Mouse (Mus musculus) Patski (cell line): ENCODE results near the gene Flna. TPM values are rescaled to one million over a fixed set of nuclear protein-coding genes. Genes with fewer than 3 reads are reported as not detected.

Source experiments
- ATAC-seq: fragments of 100-300 bp; one replicate; pipeline ENCODE4 v1.8.0; 2021
- CTCF ChIA-PET: fragments of 350-600 bp; sonication (Branson Sonifier 250); formaldehyde crosslinking; loops from one replicate; lab custom pipeline; 2022; ENCODE audit warnings: inconsistent platforms; lab: Charles Lee
- POLR2A ChIA-PET: fragments of 350-600 bp; sonication (Branson Sonifier 250); formaldehyde crosslinking; loops from one replicate; lab custom pipeline; 2022; ENCODE audit warnings: antibody characterized with exemption, inconsistent platforms; lab: Charles Lee
- DNase-seq: peaks from one replicate; pipeline ENCODE4 v3.0.0-alpha.2; 2011; ENCODE audit warnings: low read depth, low spot score
- H3K27me3 ChIP-seq: fragments of 371-371 bp; one replicate; pipeline ENCODE4 v1.5.1; 2021
- CTCF ChIP-seq: fragments of 100-300 bp; IDR thresholded peaks from one replicate; pipeline ENCODE4 v1.5.1; 2021
- in situ Hi-C: fragments of 300-500 bp; cut with MboI; formaldehyde crosslinking; loops from 3 replicates; pipeline ENCODE4 v1.11.1; 2018; ENCODE audit warnings: low pct_unique_long_range_greater_than_20kb, mixed read lengths
- polyA plus RNA-seq: library from polyadenylated mRNA; unstranded; gene quantifications from one replicate; pipeline ENCODE4 v1.2.3, GENCODE M21; 2021

Flna gene
- polyA plus RNA-seq, 1 experiment from 2014 or later, result 888 TPM

- DNase-seq (no peak), ATAC-seq (no peak)
- in situ Hi-C loops, result no loop called here
- TF ChIP-seq CTCF, result no peak
- ChIA-PET POLR2A (interaction anchor here (1.2 kb wide), 1 partner anchor 35 kb away, joined by 4 read pairs; the partner anchor contains the start of gene Fam50a), CTCF (no interaction called here)
- H3K27me3 ChIP-seq, result peaks cover 8% of the 10 kb centered on the region
Observed at GRCm38 (mm10) chrX:74277916-74278315, 28.3 kb upstream of the Flna start.

DNA sequence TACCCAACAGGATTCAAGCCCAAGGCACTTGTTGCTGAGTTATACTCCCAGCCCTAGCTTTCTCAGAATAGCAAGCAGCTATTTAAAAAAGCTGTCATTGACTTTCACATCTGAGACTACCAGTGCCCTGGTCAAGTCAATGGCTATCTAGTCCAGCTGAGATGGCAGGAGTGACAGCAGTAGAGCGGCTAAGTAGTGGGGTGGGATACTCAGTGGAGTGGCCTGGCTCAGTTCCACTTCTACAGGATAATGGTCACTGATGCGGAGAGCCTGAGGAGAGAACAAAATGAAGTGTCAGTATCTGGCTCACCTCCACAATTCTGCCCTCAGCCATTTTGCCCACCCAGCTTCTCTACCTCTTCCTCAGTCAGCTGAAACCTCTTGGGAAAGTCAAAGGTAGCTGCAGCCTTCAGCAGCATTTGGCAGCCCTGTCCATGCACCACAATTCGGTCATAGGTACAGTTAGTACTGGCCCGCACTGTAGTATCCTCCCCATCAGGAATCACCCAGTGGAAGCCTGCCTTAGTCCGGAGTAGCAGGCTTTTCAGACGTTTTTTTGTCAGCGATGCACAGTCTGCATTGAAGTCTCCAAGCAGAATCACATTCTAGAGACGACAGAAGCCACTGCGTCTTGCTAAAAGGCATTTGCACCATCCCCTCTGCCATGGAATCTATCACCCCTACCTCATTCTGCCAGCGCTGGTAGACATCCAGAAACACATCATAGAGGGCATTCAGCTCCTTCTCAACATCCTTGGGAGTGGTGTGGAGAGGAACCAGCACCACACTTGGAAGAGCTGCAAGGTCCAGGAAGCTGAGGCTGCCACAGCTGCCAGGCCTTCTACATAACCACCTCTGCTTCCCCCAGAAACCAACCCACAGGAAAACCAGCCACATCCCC is 24.1 kb upstream of the Flna start:
- no peak for TF ChIP-seq CTCF
- in situ Hi-C loops, result no loop called here
- CTCF ChIA-PET, result interaction anchor here (1.1 kb wide), 1 partner anchor 17 kb away, joined by 3 read pairs; no protein-coding TSS in a partner anchor
- ATAC-seq (no peak), DNase-seq (no peak)
- peaks cover 2% of the 10 kb centered on the region for H3K27me3 ChIP-seq
- POLR2A ChIA-PET, result interaction anchor here (0.9 kb wide), 1 partner anchor 8 kb away, joined by 3 read pairs; the partner anchor contains the start of gene Taz

DNA sequence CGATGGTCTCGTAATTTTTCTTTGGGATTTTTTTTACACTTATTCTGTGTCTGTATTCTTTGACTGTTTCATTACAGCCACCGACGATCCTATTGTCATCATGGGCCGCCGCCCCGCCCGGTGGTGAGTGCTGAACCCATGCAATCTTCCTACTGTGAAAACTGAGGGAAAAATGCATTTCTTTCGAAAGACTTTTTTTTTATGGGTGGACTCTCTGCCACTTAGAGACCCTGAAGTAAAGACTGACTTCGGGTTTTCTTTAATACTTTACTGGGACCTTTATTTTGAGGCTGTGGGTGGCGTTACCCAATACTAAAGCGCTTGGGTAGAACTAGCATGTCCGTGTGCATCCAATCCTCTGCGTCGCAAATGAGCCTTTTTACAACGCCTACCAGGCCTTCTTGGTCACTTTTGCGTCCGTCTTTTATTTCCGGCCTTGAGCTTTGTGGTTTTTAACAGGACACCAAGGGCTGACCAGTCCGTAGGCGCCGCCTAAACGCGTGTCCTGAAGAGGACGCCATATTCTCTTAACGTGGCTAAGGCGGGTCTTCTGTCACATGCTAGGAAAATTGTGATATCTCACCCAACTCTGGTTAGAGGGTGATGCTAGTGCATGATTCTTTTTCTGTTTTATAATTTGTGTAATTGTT is 21.4 kb upstream of the Flna start:
- H3K27me3 ChIP-seq, result no peaks in the 10 kb centered on the region
- CTCF ChIA-PET, result no interaction called here
- in situ Hi-C loops, result no loop called here
- ATAC-seq, result no peak
- TF ChIP-seq CTCF, result no peak
- DNase-seq, result no peak
- POLR2A ChIA-PET, result interaction anchor here (0.6 to 1.7 kb wide), 5 partner anchors 10 to 25 kb away, joined by 3 to 8 read pairs (median 7); no protein-coding TSS in a partner anchor

DNA sequence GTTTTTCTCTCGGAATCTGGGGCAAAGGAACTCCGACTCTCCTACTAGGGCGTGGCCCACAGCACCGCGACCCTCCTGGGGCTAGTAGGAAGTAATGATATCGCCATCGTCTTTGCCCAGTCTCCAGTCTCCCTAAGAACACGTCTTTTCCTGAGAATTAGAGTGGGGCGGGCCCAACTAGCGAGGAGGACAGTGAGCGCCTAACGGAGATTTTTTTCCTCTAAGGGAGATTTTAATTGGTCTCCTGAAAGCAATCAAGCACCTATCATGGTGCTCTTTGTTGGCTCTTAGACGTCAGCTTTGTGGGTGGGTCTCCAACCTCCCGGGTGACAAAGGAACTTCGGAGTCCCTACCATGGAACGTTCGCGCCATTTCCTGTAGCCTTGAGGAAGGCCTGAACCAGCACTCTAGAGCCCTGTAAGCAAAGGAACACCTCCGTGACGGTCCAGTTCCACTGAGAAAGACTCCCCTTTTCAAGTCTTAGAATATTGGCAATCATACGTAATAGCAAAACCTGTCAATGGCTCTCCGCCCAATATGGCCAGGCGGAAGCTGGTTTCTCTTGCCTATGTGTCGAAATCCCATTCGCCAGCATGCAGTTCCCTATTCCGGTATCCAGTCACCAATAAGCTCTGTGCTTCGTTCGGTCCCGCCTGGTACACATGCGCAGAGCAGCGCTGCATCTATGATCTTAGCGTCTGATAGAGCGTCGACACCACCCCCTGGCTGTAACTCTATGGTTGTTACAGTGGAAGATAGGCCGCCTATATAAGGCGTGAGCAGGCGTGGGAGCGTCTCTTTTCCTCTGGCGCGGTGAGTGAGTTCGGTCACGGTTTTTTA is 20.7 kb upstream of the Flna start, which contains the start of gene Rpl10:
TSS of gene Rpl10 (plus strand) at position 751 of the 840 bp plus-strand sequence.
- no peak for TF ChIP-seq CTCF
- H3K27me3 ChIP-seq, result no peaks in the 10 kb centered on the region
- ChIA-PET CTCF (interaction anchor here (1.4 to 1.6 kb wide), 2 partner anchors 13 to 22 kb away, joined by 5 read pairs; no protein-coding TSS in a partner anchor), POLR2A (interaction anchor here (0.7 to 1.7 kb wide), 5 partner anchors 8 to 25 kb away, joined by 3 to 7 read pairs (median 6); partner anchors contain the start of gene Taz)
- DNase-seq, result peak; percentile 91
- ATAC-seq, result peak; percentile 66
- in situ Hi-C loops, result no loop called here

GRCm38 (mm10) chrX:74269736-74270061 is 20.1 kb upstream of the Flna start:
- no peaks in the 10 kb centered on the region for H3K27me3 ChIP-seq
- in situ Hi-C loops, result no loop called here
- CTCF ChIA-PET, result interaction anchor here (1.4 to 1.6 kb wide), 2 partner anchors 13 to 21 kb away, joined by 5 read pairs; no protein-coding TSS in a partner anchor
- DNase-seq, result no peak
- ATAC-seq, result peak; percentile 9
- POLR2A ChIA-PET, result interaction anchor here (1.0 to 1.7 kb wide), 3 partner anchors 8 to 269 kb away, joined by 3 to 7 read pairs (median 3); no protein-coding TSS in a partner anchor
- TF ChIP-seq CTCF, result no peak

DNA sequence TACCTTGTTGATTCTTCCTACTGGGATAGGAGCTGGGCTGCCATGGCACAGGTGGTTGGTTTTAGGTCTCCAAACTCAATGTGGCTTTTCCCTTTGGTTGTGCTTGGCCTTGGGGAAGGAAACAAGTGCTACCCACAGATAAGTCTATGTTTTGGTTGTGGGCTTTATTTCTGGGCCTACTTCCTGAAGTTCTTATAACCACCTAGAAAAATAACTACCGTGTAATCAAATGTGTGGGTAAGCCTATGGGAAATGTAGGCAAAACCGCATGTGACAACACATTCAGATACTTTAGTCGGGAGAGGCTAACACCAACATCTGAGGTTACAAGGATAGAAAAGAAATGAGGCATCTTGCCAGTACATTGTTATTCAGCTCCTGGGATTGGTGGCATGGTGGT is 8.1 kb upstream of the Flna start:
- DNase-seq (no peak), ATAC-seq (no peak)
- H3K27me3 ChIP-seq, result peaks cover 9% of the 10 kb centered on the region
- in situ Hi-C loops, result no loop called here
- no peak for TF ChIP-seq CTCF
- ChIA-PET CTCF (interaction anchor here (1.3 kb wide), 1 partner anchor 8 kb away, joined by 5 read pairs; the partner anchor contains the start of gene Flna), POLR2A (interaction anchor here (1.3 kb wide), 1 partner anchor 13 kb away, joined by 5 read pairs; the partner anchor contains the start of gene Rpl10)

DNA sequence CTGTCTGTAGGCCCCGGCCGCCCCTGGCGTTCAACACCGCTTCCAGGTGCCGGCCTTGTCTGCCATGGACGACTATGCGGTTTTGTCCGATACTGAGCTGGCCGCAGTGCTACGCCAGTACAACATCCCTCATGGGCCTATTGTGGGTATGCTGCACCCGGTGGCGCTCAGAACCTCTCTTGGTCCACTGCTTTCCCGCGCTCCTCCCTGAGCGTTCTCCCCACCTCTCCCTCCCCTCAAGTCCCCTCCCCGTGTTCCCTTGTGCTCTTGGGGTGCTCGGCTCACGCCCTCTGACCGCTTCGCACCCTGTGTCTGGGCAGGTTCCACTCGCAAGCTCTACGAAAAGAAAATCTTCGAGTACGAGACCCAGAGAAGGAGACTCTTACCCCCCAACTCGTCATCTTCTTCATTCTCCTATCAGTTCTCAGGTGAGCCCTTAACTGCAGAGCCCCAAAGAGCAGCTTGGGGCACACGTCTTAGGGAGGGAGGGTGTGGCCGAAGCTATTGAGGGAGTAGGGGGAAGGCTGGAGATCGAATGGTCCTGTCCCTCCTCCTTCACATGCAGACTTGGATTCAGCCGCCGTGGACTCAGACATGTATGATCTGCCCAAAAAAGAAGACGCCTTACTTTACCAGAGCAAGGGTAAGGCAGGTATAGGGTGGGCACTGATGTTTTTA is 5.4 kb upstream of the Flna start:
- peaks cover 9% of the 10 kb centered on the region for H3K27me3 ChIP-seq
- in situ Hi-C loops, result no loop called here
- ChIA-PET POLR2A (interaction anchor here (1.6 kb wide), 1 partner anchor 12 kb away, joined by 5 read pairs; no protein-coding TSS in a partner anchor), CTCF (no interaction called here)
- no peak for TF ChIP-seq CTCF
- no peak for DNase-seq
- peak; percentile 28 for ATAC-seq

- DNase-seq (no peak), ATAC-seq (peak; percentile 86)
- TF ChIP-seq CTCF, result no peak
- POLR2A ChIA-PET, result interaction anchor here (1.6 kb wide), 1 partner anchor 11 kb away, joined by 5 read pairs; no protein-coding TSS in a partner anchor
- CTCF ChIA-PET, result no interaction called here
- in situ Hi-C loops, result no loop called here
- peaks cover 9% of the 10 kb centered on the region for H3K27me3 ChIP-seq
Observed at GRCm38 (mm10) chrX:74254153-74254887, 4.7 kb upstream of the Flna start, which contains the start of gene Emd. Emd (plus strand) TSS chrX:74254687.
